ENCODE assay signal across 8 mouse cellular contexts in the genomic region with DNA sequence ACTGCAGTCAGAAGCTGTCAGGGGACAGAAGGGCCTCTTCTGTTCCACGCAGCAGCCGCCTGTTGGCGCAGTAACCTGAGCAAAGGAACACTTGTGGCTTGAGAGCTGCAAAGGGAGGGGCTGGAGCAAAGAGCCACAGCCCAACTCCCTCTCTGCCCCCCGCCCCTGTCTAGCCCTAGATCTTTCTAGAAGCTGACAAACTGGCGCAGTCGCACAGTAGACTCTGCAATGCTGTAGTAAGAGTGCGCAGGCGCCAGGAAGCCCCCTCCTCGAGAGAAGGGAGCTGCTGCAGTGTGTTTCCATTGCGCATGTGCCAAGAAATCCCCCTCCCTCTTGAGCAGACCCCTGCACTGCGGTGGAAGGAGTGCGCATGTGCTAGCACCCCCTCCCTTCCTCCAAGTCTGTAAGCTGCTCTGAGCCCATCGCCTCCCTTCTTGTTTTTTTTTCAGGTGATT.
DNase-seq lines count a peak whose midpoint lies in the region; ATAC-seq lines count a peak whose summit lies in the region.

No protein-coding gene starts in this region.

- no peak overlapping the region for H3K27ac ChIP-seq in kidney, embryonic 14.5 days (ENCODE audit: low read depth, low read length)
- H3K27ac ChIP-seq in embryonic facial prominence, embryonic 12.5 days: peak overlapping the region; percentile 73
- H3K27ac ChIP-seq in neural tube, embryonic 13.5 days (replicated peaks): peak overlapping the region; percentile 80

- H3K4me3 ChIP-seq in kidney, embryonic 14.5 days (ENCODE audit: low read length): no peak overlapping the region; the same call in 1 of the 2 replicates
- H3K4me3 ChIP-seq in embryonic facial prominence, embryonic 12.5 days: 0 out of 2 replicates have a peak overlapping the region, but pooled peaks have one; percentile 2
- H3K4me3 ChIP-seq in neural tube, embryonic 13.5 days: peak overlapping the region; percentile 13

- H3K4me1 ChIP-seq in kidney, embryonic 14.5 days (ENCODE audit: control insufficient read depth, insufficient read depth, low read length): 0 out of 2 replicates have a peak, but pooled peaks cover 3% of the 10 kb centered on the region
- H3K4me1 ChIP-seq in embryonic facial prominence, embryonic 12.5 days: no peaks in the 10 kb centered on the region
- H3K4me1 ChIP-seq in neural tube, embryonic 13.5 days (replicated peaks): peaks cover 20% of the 10 kb centered on the region

- no peak for DNase-seq in kidney, adult 18-20 months
- peak; percentile 67 for DNase-seq in ZHBTc4 (ENCODE audit: low read depth, low spot score)
- DNase-seq in left cerebral cortex, postnatal 4 days: peak; percentile 90
- DNase-seq in urinary bladder, postnatal 25 days (ENCODE audit: low spot score): no peak
- DNase-seq in layer of hippocampus, adult 9-10 months (ENCODE audit: low spot score): no peak

- intact Hi-C loops in left cerebral cortex, postnatal 4 days (cut with DNase I): no loop called here

- H3K9me3 ChIP-seq in kidney, embryonic 14.5 days (ENCODE audit: control insufficient read depth, low read length): no peaks in the 10 kb centered on the region
- no peaks in the 10 kb centered on the region for H3K9me3 ChIP-seq in embryonic facial prominence, embryonic 12.5 days
- no peaks in the 10 kb centered on the region for H3K9me3 ChIP-seq in neural tube, embryonic 13.5 days

- peak; percentile 97 for ATAC-seq in kidney, embryonic 14.5 days (ENCODE audit: low FRiP score, low TSS enrichment)
- peak; percentile 96 for ATAC-seq in embryonic facial prominence, embryonic 12.5 days (ENCODE audit: insufficient number of reproducible peaks, insufficient read depth, low FRiP score, low TSS enrichment)
- peak; percentile 94 for ATAC-seq in neural tube, embryonic 13.5 days (ENCODE audit: low read depth)

- no peaks in the 10 kb centered on the region for H3K27me3 ChIP-seq in kidney, embryonic 14.5 days (ENCODE audit: control insufficient read depth, insufficient read depth, low read length)
- no peaks in the 10 kb centered on the region for H3K27me3 ChIP-seq in embryonic facial prominence, embryonic 12.5 days
- no peaks in the 10 kb centered on the region for H3K27me3 ChIP-seq in neural tube, embryonic 13.5 days

- H3K9ac ChIP-seq in kidney, embryonic 14.5 days (ENCODE audit: low read depth, low read length): 0 out of 2 replicates have a peak overlapping the region, but pooled peaks have one; percentile 2
- H3K9ac ChIP-seq in embryonic facial prominence, embryonic 12.5 days: no peak overlapping the region
- no peak overlapping the region for H3K9ac ChIP-seq in neural tube, embryonic 13.5 days

- H3K36me3 ChIP-seq in kidney, embryonic 14.5 days (ENCODE audit: control insufficient read depth, insufficient read depth, low read length): no peaks in the 10 kb centered on the region
- H3K36me3 ChIP-seq in embryonic facial prominence, embryonic 12.5 days: no peaks in the 10 kb centered on the region
- H3K36me3 ChIP-seq in neural tube, embryonic 13.5 days: no peaks in the 10 kb centered on the region

- peak overlapping the region; percentile 25 for H3K4me2 ChIP-seq in kidney, embryonic 14.5 days (replicated peaks; ENCODE audit: low read depth, low read length)
- peak overlapping the region; percentile 35 for H3K4me2 ChIP-seq in embryonic facial prominence, embryonic 12.5 days (replicated peaks)
- H3K4me2 ChIP-seq in neural tube, embryonic 13.5 days: peak overlapping the region; percentile 46

- 12% methylated on average over 13 of the region's 13 CpGs for WGBS in kidney, embryonic 14.5 days
- WGBS in embryonic facial prominence, embryonic 12.5 days: 19% methylated on average over 13 of the region's 13 CpGs
- 16% methylated on average over 13 of the region's 13 CpGs for WGBS in neural tube, embryonic 13.5 days

Comparison
In these comparisons a context has a peak if more than half of its experiments do, and no peak if none do; other contexts are left out.
1. DNase-seq: peak in ZHBTc4 (single experiment) and left cerebral cortex, postnatal 4 days (single experiment); none in kidney, adult 18-20 months (single experiment), urinary bladder, postnatal 25 days (single experiment) and layer of hippocampus, adult 9-10 months (single experiment).
2. Peak in every context shown above with its lines, with median percentiles within 50 percentile points of each other: ATAC-seq and H3K4me2 ChIP-seq.